Mouse (Mus musculus) neural tube, embryonic 11.5 days (tissue): ENCODE results near the gene Spats1. TPM values are rescaled to one million over a fixed set of nuclear protein-coding genes. Genes with fewer than 3 reads are reported as not detected.

Experiments
- ATAC-seq: fragments of 200-750 bp; cut with Nextera tagmentation; 2 replicates; pipeline ENCODE4 v1.8.0; 2017; ENCODE audit warnings: moderate number of reproducible peaks, mild to moderate bottlenecking, moderate TSS enrichment, moderate library complexity; ENCODE audit not compliant: insufficient read depth, low FRiP score, low TSS enrichment
- DNase-seq: peaks from one replicate; pipeline ENCODE4 v3.0.0-alpha.2; 2015; ENCODE audit warnings: low spot score
- H3K27ac ChIP-seq: fragments of 300-500 bp; sonication (generic); 2 replicates; pipeline ENCODE4 v1.5.1; 2014; ENCODE audit warnings: low read depth, mild to moderate bottlenecking, low read length
- H3K27me3 ChIP-seq: fragments of 300-500 bp; sonication (generic); 2 replicates; pipeline ENCODE4 v1.6.1; 2014; ENCODE audit warnings: mild to moderate bottlenecking, low read length, mixed read lengths; ENCODE audit not compliant: control insufficient read depth, insufficient read depth
- H3K36me3 ChIP-seq: fragments of 300-500 bp; sonication (generic); 2 replicates; pipeline ENCODE4 v1.6.1; 2014; ENCODE audit warnings: mild to moderate bottlenecking, low read length, moderate library complexity, mixed read lengths; ENCODE audit not compliant: control insufficient read depth, insufficient read depth
- H3K4me1 ChIP-seq: fragments of 300-500 bp; sonication (generic); 2 replicates; pipeline ENCODE4 v1.6.1; 2014; ENCODE audit warnings: low read length, mixed read lengths; ENCODE audit not compliant: control insufficient read depth, insufficient read depth
- H3K4me2 ChIP-seq: fragments of 300-500 bp; sonication (generic); 2 replicates; pipeline ENCODE4 v1.6.1; 2014; ENCODE audit warnings: low read depth, mild to moderate bottlenecking, moderate library complexity
- H3K4me3 ChIP-seq: fragments of 300-500 bp; sonication (generic); 2 replicates; pipeline ENCODE4 v1.5.1; 2014; ENCODE audit warnings: low read depth, low read length
- H3K9ac ChIP-seq: fragments of 300-500 bp; sonication (generic); 2 replicates; pipeline ENCODE4 v1.6.1; 2014; ENCODE audit warnings: mild to moderate bottlenecking, low read length
- H3K9me3 ChIP-seq: fragments of 300-500 bp; sonication (generic); 2 replicates; pipeline ENCODE4 v1.6.1; 2016; ENCODE audit warnings: low read length; ENCODE audit not compliant: control insufficient read depth
- WGBS: fragments of 180-500 bp; shearing (Covaris S2); extraction: QIAGEN DNeasy Blood & Tissue Kit; methylation state at CpG from one replicate; pipeline ENCODE4 v1.1.7; 2014; 5-methylcytosine and 5-hydroxymethylcytosine counted together
- polyA plus RNA-seq: library from polyadenylated mRNA; unstranded; fragments of >200 nt; fragmentation: Nextera tagmentation; extraction: Ambion mirVana; gene quantifications from 2 replicates; pipeline ENCODE4 v1.2.1, GENCODE M21; 2014

Spats1 gene
- polyA plus RNA-seq, 1 experiment from 2014 or later = 0.48 TPM

GRCm38 (mm10) chr17:45406281-45406680 lies 68.9 kb downstream of the Spats1 start:
- H3K4me2 ChIP-seq = no peak overlapping the region
- over 99% methylated on average over 10 of the region's 10 CpGs for WGBS
- DNase-seq (no peak), ATAC-seq (no peak)
- H3K27me3 ChIP-seq = no peaks in the 10 kb centered on the region
- peaks cover 13% of the 10 kb centered on the region for H3K36me3 ChIP-seq
- H3K4me1 ChIP-seq = no peaks in the 10 kb centered on the region
- H3K9me3 ChIP-seq = no peaks in the 10 kb centered on the region
- no peak overlapping the region for H3K9ac ChIP-seq
- no peak overlapping the region for H3K27ac ChIP-seq
- H3K4me3 ChIP-seq = no peak overlapping the region

- Histone ChIP-seq H3K4me1 (0 out of 2 replicates have a peak, but pooled peaks cover 3% of the 10 kb centered on the region), H3K36me3 (peaks cover 8% of the 10 kb centered on the region)
- no peak for ATAC-seq
Observed at GRCm38 (mm10) chr17:45403207-45403606, 72.0 kb downstream of the Spats1 start.

GRCm38 (mm10) chr17:45402601-45403000 lies 72.6 kb downstream of the Spats1 start:
- Histone ChIP-seq H3K9me3 (no peaks in the 10 kb centered on the region), H3K27ac (no peak overlapping the region), H3K27me3 (no peaks in the 10 kb centered on the region), H3K4me2 (no peak overlapping the region), H3K4me3 (no peak overlapping the region), H3K36me3 (peaks cover 8% of the 10 kb centered on the region), H3K9ac (no peak overlapping the region), H3K4me1 (0 out of 2 replicates have a peak, but pooled peaks cover 3% of the 10 kb centered on the region)
- ATAC-seq = no peak
- no peak for DNase-seq
- WGBS = 80% methylated on average over 3 of the region's 3 CpGs

More at GRCm38 (mm10) chr17:45403207-45403606, 72.0 kb downstream of the Spats1 start:
- 36% methylated on average over 3 of the region's 3 CpGs for WGBS
- Histone ChIP-seq H3K27ac (no peak overlapping the region), H3K9ac (no peak overlapping the region), H3K9me3 (no peaks in the 10 kb centered on the region), H3K4me2 (no peak overlapping the region), H3K27me3 (no peaks in the 10 kb centered on the region), H3K4me3 (no peak overlapping the region)
- peak; percentile 33 for DNase-seq

GRCm38 (mm10) chr17:45402126-45402525 lies 73.1 kb downstream of the Spats1 start:
- DNase-seq (no peak), ATAC-seq (no peak)
- H3K4me3 ChIP-seq = no peak overlapping the region
- H3K36me3 ChIP-seq = peaks cover 4% of the 10 kb centered on the region
- no peaks in the 10 kb centered on the region for H3K27me3 ChIP-seq
- H3K4me2 ChIP-seq = no peak overlapping the region
- H3K9ac ChIP-seq = no peak overlapping the region
- no peak overlapping the region for H3K27ac ChIP-seq
- no peaks in the 10 kb centered on the region for H3K9me3 ChIP-seq
- WGBS = 88% methylated on average over 1 of the region's 1 CpGs
- 0 out of 2 replicates have a peak, but pooled peaks cover 3% of the 10 kb centered on the region for H3K4me1 ChIP-seq

- peaks cover 2% of the 10 kb centered on the region for H3K36me3 ChIP-seq
- ATAC-seq = no peak
- WGBS = 96% methylated on average over 5 of the region's 5 CpGs
- H3K27me3 ChIP-seq = no peaks in the 10 kb centered on the region
- no peaks in the 10 kb centered on the region for H3K9me3 ChIP-seq
- no peak overlapping the region for H3K9ac ChIP-seq
- no peak overlapping the region for H3K4me3 ChIP-seq
- no peak overlapping the region for H3K4me2 ChIP-seq
- H3K27ac ChIP-seq = no peak overlapping the region
- 0 out of 2 replicates have a peak, but pooled peaks cover 3% of the 10 kb centered on the region for H3K4me1 ChIP-seq
- DNase-seq = no peak
Observed at GRCm38 (mm10) chr17:45401126-45401905, 73.9 kb downstream of the Spats1 start.

- H3K4me1 ChIP-seq = 0 out of 2 replicates have a peak, but pooled peaks cover 3% of the 10 kb centered on the region
- no peak overlapping the region for H3K9ac ChIP-seq
- H3K36me3 ChIP-seq = peaks cover 2% of the 10 kb centered on the region
- WGBS = 99% methylated on average over 2 of the region's 2 CpGs
- no peak for DNase-seq
- H3K27ac ChIP-seq = no peak overlapping the region
- H3K27me3 ChIP-seq = no peaks in the 10 kb centered on the region
- no peak overlapping the region for H3K4me2 ChIP-seq
- ATAC-seq = no peak
- no peak overlapping the region for H3K4me3 ChIP-seq
- no peaks in the 10 kb centered on the region for H3K9me3 ChIP-seq
Observed at GRCm38 (mm10) chr17:45398021-45398420, 77.2 kb downstream of the Spats1 start.

- Histone ChIP-seq H3K27ac (no peak overlapping the region), H3K4me3 (no peak overlapping the region), H3K9ac (no peak overlapping the region), H3K4me2 (no peak overlapping the region), H3K27me3 (no peaks in the 10 kb centered on the region), H3K9me3 (no peaks in the 10 kb centered on the region), H3K36me3 (no peaks in the 10 kb centered on the region; the same call in none of the 2 replicates), H3K4me1 (0 out of 2 replicates have a peak, but pooled peaks cover 3% of the 10 kb centered on the region)
- DNase-seq = no peak
- WGBS = 74% methylated on average over 3 of the region's 3 CpGs
- no peak for ATAC-seq
Observed at GRCm38 (mm10) chr17:45397541-45397940, 77.7 kb downstream of the Spats1 start.

GRCm38 (mm10) chr17:45394612-45395011 lies 80.6 kb downstream of the Spats1 start:
- Histone ChIP-seq H3K27me3 (no peaks in the 10 kb centered on the region), H3K36me3 (peaks cover 6% of the 10 kb centered on the region), H3K27ac (no peak overlapping the region), H3K4me3 (no peak overlapping the region), H3K9me3 (no peaks in the 10 kb centered on the region), H3K4me2 (no peak overlapping the region), H3K4me1 (no peaks in the 10 kb centered on the region), H3K9ac (no peak overlapping the region)
- 80% methylated on average over 9 of the region's 9 CpGs for WGBS
- no peak for DNase-seq
- ATAC-seq = no peak

GRCm38 (mm10) chr17:45393765-45394164 lies 81.5 kb downstream of the Spats1 start:
- Histone ChIP-seq H3K4me2 (no peak overlapping the region), H3K9ac (no peak overlapping the region), H3K4me1 (no peaks in the 10 kb centered on the region), H3K27ac (no peak overlapping the region), H3K27me3 (no peaks in the 10 kb centered on the region), H3K36me3 (peaks cover 6% of the 10 kb centered on the region), H3K4me3 (no peak overlapping the region), H3K9me3 (no peaks in the 10 kb centered on the region)
- DNase-seq = no peak
- no peak for ATAC-seq
- WGBS = 84% methylated on average over 3 of the region's 3 CpGs
